Mouse (Mus musculus) erythroblast, adult 5-6 weeks (primary cell): Measurements from ENCODE around the gene Gdpd2. TPM values are rescaled to one million over a fixed set of nuclear protein-coding genes. Genes with fewer than 3 reads are reported as not detected.

Source experiments
- ATAC-seq: replicated peaks from 2 replicates; pipeline ENCODE4 v1.8.0; 2016; ENCODE audit warnings: moderate number of reproducible peaks, mild to moderate bottlenecking, moderate TSS enrichment, inconsistent platforms; ENCODE audit not compliant: poor library complexity, low FRiP score, severe bottlenecking
- total RNA-seq, 2 experiments: library from RNA; stranded (forward) in 1 of 2; stranded (reverse) in 1 of 2; fragments of 150-400 nt in 1 of 2; fragments of 200-764, 138-1000 nt in 1 of 2; gene quantifications; 2 replicates each; pipeline versions ENCODE4 v1.2.3 to v1.2.4; 2015 to 2017; ENCODE audit warnings: low replicate concordance in 2 of 2

Gdpd2 gene
- total RNA-seq, 2 experiments from 2014 or later, result 4.2 TPM; not detected in 1

DNA sequence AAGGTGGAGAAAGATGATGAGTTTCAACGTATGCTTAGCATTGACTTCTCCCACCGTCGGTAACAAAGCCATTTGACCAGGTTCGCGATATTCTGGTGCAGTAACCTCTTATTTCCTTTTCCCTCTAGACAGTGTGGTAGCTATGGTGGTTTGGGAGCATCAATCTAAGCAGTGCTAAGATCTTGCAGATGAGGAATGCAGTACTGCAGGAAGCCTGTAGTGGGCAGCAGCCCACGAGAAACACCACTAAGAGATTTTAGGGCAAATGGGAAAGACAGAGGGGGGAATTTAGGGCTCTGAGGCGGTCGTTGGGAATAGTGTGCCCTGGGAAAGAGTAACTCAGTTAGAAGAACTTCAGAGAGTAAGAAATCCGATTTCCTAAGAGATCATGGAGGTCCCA, 46.8 kb downstream of the Gdpd2 start:
- ATAC-seq, result peak; percentile 84

GRCm38 (mm10) chrX:100776985-100777654, 47.4 kb downstream of the Gdpd2 start:
- peak; percentile 83; the same call in 1 of the 2 replicates for ATAC-seq

DNA sequence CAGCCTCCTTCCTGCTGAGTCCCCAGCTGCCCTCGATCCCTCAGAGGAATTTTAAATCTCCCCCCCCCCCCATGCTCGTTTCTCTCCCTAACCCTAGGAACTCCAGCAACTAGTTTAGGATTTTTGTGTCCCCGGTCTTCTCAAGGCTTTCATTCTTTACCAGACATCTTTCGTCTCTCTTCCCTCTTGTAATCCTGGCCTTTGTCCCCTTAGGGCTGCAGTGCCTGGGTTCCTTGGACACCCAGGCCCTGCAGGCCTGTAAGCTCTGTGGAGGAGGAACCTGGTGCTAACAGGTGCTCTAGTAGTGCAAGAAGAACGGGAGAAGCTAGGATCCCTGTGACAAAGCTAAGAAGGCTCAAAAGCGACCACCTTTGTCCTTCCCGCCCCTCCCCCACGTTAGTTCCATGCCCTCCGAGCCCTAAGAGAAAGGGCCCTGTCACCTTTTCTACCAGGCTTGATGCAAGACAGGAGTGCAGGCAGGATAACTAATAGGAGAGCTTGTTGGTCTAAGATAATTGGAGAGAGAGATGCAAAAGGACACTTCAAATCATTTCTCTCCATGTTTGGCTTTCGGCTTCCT, 48.1 kb downstream of the Gdpd2 start:
- ATAC-seq, result no peak

- ATAC-seq, result no peak
These were observed 48.7 kb downstream of the Gdpd2 start for GRCm38 (mm10) chrX:100778397-100778796.

Other genes starting within 250 kb of the Gdpd2 start
- gene Igbp1, start 235.6 kb upstream of the Gdpd2 start, total RNA-seq (2015; ENCODE audit: low replicate concordance), result 15.7 and 22.1 TPM in 2 replicates
- gene Igbp1, start 235.6 kb upstream of the Gdpd2 start, total RNA-seq (2017; ENCODE audit: low replicate concordance), result 18.7 and 19.2 TPM in 2 replicates
- not detected in 2 replicates for gene Dgat2l6, start 205.0 kb upstream of the Gdpd2 start, total RNA-seq (2015; ENCODE audit: low replicate concordance)
- gene Dgat2l6, start 205.0 kb upstream of the Gdpd2 start, total RNA-seq (2017; ENCODE audit: low replicate concordance), result not detected in 2 replicates
- gene Awat1, start 157.6 kb upstream of the Gdpd2 start, total RNA-seq (2015; ENCODE audit: low replicate concordance), result not detected in 2 replicates
- gene Awat1, start 157.6 kb upstream of the Gdpd2 start, total RNA-seq (2017; ENCODE audit: low replicate concordance), result not detected in 2 replicates
- not detected in 2 replicates for gene P2ry4, start 135.0 kb upstream of the Gdpd2 start, total RNA-seq (2015; ENCODE audit: low replicate concordance)
- gene P2ry4, start 135.0 kb upstream of the Gdpd2 start, total RNA-seq (2017; ENCODE audit: low replicate concordance), result 0.14 TPM in 1 of 2 replicates, not detected in the other
- not detected in 2 replicates for gene Arr3, start 124.4 kb upstream of the Gdpd2 start, total RNA-seq (2015; ENCODE audit: low replicate concordance)
- gene Arr3, start 124.4 kb upstream of the Gdpd2 start, total RNA-seq (2017; ENCODE audit: low replicate concordance), result not detected in 2 replicates
- gene Kif4, start 104.1 kb upstream of the Gdpd2 start, total RNA-seq (2015; ENCODE audit: low replicate concordance), result 17.3 and 25.9 TPM in 2 replicates
- 32.5 and 45.0 TPM in 2 replicates for gene Kif4, start 104.1 kb upstream of the Gdpd2 start, total RNA-seq (2017; ENCODE audit: low replicate concordance)
- gene Pdzd11, start 103.3 kb upstream of the Gdpd2 start, total RNA-seq (2015; ENCODE audit: low replicate concordance), result 31.6 and 33.2 TPM in 2 replicates
- 7.6 and 10.2 TPM in 2 replicates for gene Pdzd11, start 103.3 kb upstream of the Gdpd2 start, total RNA-seq (2017; ENCODE audit: low replicate concordance)
- 0.84 TPM in 1 of 2 replicates, not detected in the other for gene Dlg3, start 37.8 kb downstream of the Gdpd2 start, total RNA-seq (2015; ENCODE audit: low replicate concordance)
- gene Dlg3, start 37.8 kb downstream of the Gdpd2 start, total RNA-seq (2017; ENCODE audit: low replicate concordance), result 0.34 and 1.4 TPM in 2 replicates